Mouse (Mus musculus): ENCODE data around the gene Ank3.

- TF ChIP-seq CTCF (IDR thresholded peaks at IDR 0.05; ENCODE audit: low read depth) (no peak), EP300 (IDR thresholded peaks at IDR 0.05; ENCODE audit: low read depth) (no peak)
Measured at GRCm38 (mm10) chr10:69369321-69369720, 29.3 kb upstream of the Ank3 start.
